22 mouse cellular contexts compared by ENCODE assay signal in the genomic region with DNA sequence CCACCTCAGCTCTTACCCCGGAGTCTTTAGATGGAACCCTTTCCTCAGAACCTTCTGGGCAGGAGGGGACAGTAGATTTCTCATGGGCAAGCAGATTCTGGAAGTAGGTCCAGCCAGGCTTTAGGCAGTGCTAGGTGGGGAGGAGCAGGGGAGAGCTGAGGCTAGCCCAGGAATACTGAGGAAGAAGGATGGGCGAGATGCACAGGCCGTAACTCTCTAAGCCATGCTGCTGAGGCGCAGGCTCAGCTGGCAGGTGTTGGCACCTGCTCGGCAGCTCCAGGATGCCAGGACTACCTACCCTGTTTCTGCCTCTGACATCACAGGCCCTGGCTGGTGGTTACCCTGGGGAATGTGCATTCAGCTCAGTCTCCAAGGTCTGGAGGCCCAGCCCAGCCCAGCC. TPM values are rescaled to one million over a fixed set of nuclear protein-coding genes. Genes with fewer than 3 reads are reported as not detected.
DNase-seq lines count a peak whose midpoint lies in the region; ATAC-seq and TF ChIP-seq lines count a peak whose summit lies in the region.
"Had no signal": no experiment of that assay in that cellular context is flagged by ENCODE, and none has a peak within 500 bp of the region (broad histone marks: within the 10 kb centered on the region; RNA-seq: fewer than 3 reads in every experiment).

No protein-coding gene starts in this region.

- DNase-seq in heart, adult 2 months, result peak in 1 of 2 experiments; percentile 10
- DNase-seq in heart, adult 18-20 months, result no peak
- no peak for DNase-seq in kidney, adult 8-10 months
- DNase-seq in testis, postnatal 14 days (ENCODE audit: low spot score), result no peak
- DNase-seq in cerebellum, adult 11-12 months, result no peak
- DNase-seq: adrenal gland, postnatal 10 days; B cell, adult 2 months; cerebellum, adult 18-20 months; gastrocnemius, postnatal 25 days; layer of hippocampus, postnatal 36 days; left cerebral cortex, postnatal 4 days; liver, embryonic 13.5 days; right cerebral cortex, adult 18-20 months; thymus, adult 18-20 months had no signal

- no peak for TF ChIP-seq EP300 in heart, adult 2 months (IDR thresholded peaks at IDR 0.05; ENCODE audit: insufficient read depth, low read depth, low read length)

- no peak overlapping the region for H3K9ac ChIP-seq in heart, adult 2 months (ENCODE audit: low read depth, low read length)
- H3K9ac ChIP-seq in kidney, embryonic 15.5 days, result no peak overlapping the region
- H3K9ac ChIP-seq: embryonic facial prominence, embryonic 12.5 days; liver, embryonic 13.5 days had no signal

- H3K4me2 ChIP-seq in kidney, embryonic 15.5 days, result no peak overlapping the region
- H3K4me2 ChIP-seq: embryonic facial prominence, embryonic 12.5 days; liver, embryonic 13.5 days had no signal

- H3K4me3 ChIP-seq in heart, adult 2 months, result no peak overlapping the region
- H3K4me3 ChIP-seq in kidney, embryonic 15.5 days (replicated peaks), result no peak overlapping the region
- H3K4me3 ChIP-seq in testis, adult 2 months (ENCODE audit: control insufficient read depth, low read depth, low read length), result no peak overlapping the region
- H3K4me3 ChIP-seq: embryonic facial prominence, embryonic 12.5 days; liver, embryonic 13.5 days; midbrain, embryonic 10.5 days had no signal

- TF ChIP-seq POLR2A in heart, adult 2 months (IDR thresholded peaks at IDR 0.05; ENCODE audit: insufficient read depth, low read depth, low read length), result no peak
- no peak for TF ChIP-seq POLR2A in testis, adult 2 months (IDR thresholded peaks at IDR 0.05; ENCODE audit: control insufficient read depth, low read depth, low read length)

- no peak for TF ChIP-seq CTCF in heart, adult 2 months (IDR thresholded peaks at IDR 0.05)
- no peak for TF ChIP-seq CTCF in testis, adult 2 months (IDR thresholded peaks at IDR 0.05; ENCODE audit: control insufficient read depth, insufficient read depth, insufficient replicate concordance, low read depth, low read length)

- H3K79me2 ChIP-seq in heart, adult 2 months (replicated peaks; ENCODE audit: control insufficient read depth, insufficient read depth, low read length), result no peaks in the 10 kb centered on the region

- H3K27ac ChIP-seq in heart, adult 2 months, result peak overlapping the region; percentile 85; the same call in 1 of the 2 replicates
- peak overlapping the region; percentile 92; the same call in 1 of the 2 replicates for H3K27ac ChIP-seq in kidney, embryonic 15.5 days
- 0 out of 2 replicates have a peak overlapping the region, but pooled peaks have one; percentile 10 for H3K27ac ChIP-seq in testis, adult 2 months (ENCODE audit: control insufficient read depth, insufficient read depth, low read depth, low read length)
- H3K27ac ChIP-seq: embryonic facial prominence, embryonic 12.5 days; liver, embryonic 13.5 days had no signal

- intact Hi-C loops in heart, adult 2 months (cut with DNase I), result no loop called here

- H3K27me3 ChIP-seq in heart, adult 2 months (ENCODE audit: control insufficient read depth, insufficient read depth, low read length), result no peaks in the 10 kb centered on the region
- H3K27me3 ChIP-seq in kidney, embryonic 15.5 days, result no peaks in the 10 kb centered on the region
- H3K27me3 ChIP-seq in testis, adult 2 months (ENCODE audit: control insufficient read depth, insufficient read depth, low read length), result no peaks in the 10 kb centered on the region
- H3K27me3 ChIP-seq: embryonic facial prominence, embryonic 12.5 days; liver, embryonic 13.5 days had no signal

- H3K36me3 ChIP-seq in heart, adult 2 months (ENCODE audit: control insufficient read depth, insufficient read depth, low read length), result no peaks in the 10 kb centered on the region
- no peaks in the 10 kb centered on the region for H3K36me3 ChIP-seq in kidney, embryonic 15.5 days
- H3K36me3 ChIP-seq in testis, adult 2 months (ENCODE audit: control insufficient read depth, insufficient read depth, low read length), result no peaks in the 10 kb centered on the region
- H3K36me3 ChIP-seq: embryonic facial prominence, embryonic 12.5 days; liver, embryonic 13.5 days; midbrain, embryonic 10.5 days had no signal

- H3K4me1 ChIP-seq in heart, adult 2 months (ENCODE audit: control insufficient read depth, insufficient read depth, low read length), result peaks cover 45% of the 10 kb centered on the region
- peaks cover 89% of the 10 kb centered on the region for H3K4me1 ChIP-seq in kidney, embryonic 15.5 days
- H3K4me1 ChIP-seq in testis, adult 2 months (ENCODE audit: control insufficient read depth, insufficient read depth, low read length), result peaks cover 4% of the 10 kb centered on the region

- no peaks in the 10 kb centered on the region for H3K9me3 ChIP-seq in kidney, embryonic 15.5 days (replicated peaks)
- H3K9me3 ChIP-seq: embryonic facial prominence, embryonic 12.5 days; liver, embryonic 13.5 days; midbrain, embryonic 10.5 days had no signal

- no peak for ATAC-seq in kidney, embryonic 15.5 days (replicated peaks; ENCODE audit: low FRiP score)

- WGBS in heart, adult 2 months, result 85% methylated on average over 5 of the region's 5 CpGs
- WGBS in kidney, embryonic 15.5 days, result 82% methylated on average over 5 of the region's 5 CpGs

RNA-seq across cellular contexts. Expression of gene Sema4c, which starts 12.2 kb away (rescaled TPM):
- total RNA-seq in heart, adult 2 months (2021), result 10 to 100 TPM; 10.6 to 11.1 TPM
- polyA plus RNA-seq in heart, adult 2 months (2012; rRNA removed), result 12.7 and 15.2 TPM in 2 replicates
- 10 to 100 TPM in 1 of 2 experiments, 1 to 10 TPM in 1; 9.2 to 10.4 TPM for total RNA-seq in heart, adult 18-20 months (2021)
- 19.3 and 23.3 TPM in 2 replicates for polyA plus RNA-seq in kidney, embryonic 15.5 days (2015; fragmentation: Nextera tagmentation; extraction: Ambion mirVana)
- polyA plus RNA-seq in testis, adult 2 months (2012; rRNA removed), result 14.6 and 15.8 TPM in 2 replicates

RNA-seq across cellular contexts. Expression of gene Ankrd39, which starts 23.1 kb away (rescaled TPM):
- total RNA-seq in heart, adult 2 months (2021), result 1 to 10 TPM; 6.2 to 6.3 TPM
- 11.1 TPM in 2 replicates for polyA plus RNA-seq in heart, adult 2 months (2012; rRNA removed)
- total RNA-seq in heart, adult 18-20 months (2021), result 1 to 10 TPM; 5.8 to 6.2 TPM
- 26.2 and 26.3 TPM in 2 replicates for polyA plus RNA-seq in kidney, embryonic 15.5 days (2015; fragmentation: Nextera tagmentation; extraction: Ambion mirVana)
- polyA plus RNA-seq in testis, adult 2 months (2012; rRNA removed), result 13.7 and 17.0 TPM in 2 replicates

RNA-seq across cellular contexts. Expression of gene Gm42417, which starts 31.1 kb away (rescaled TPM):
- total RNA-seq in heart, adult 2 months (2021), result 100 to 1,000 TPM; 148 to 172 TPM
- polyA plus RNA-seq in heart, adult 2 months (2012; rRNA removed), result 0.09 TPM in 1 of 2 replicates, not detected in the other
- total RNA-seq in heart, adult 18-20 months (2021), result 100 to 1,000 TPM; 174 to 267 TPM
- polyA plus RNA-seq in kidney, embryonic 15.5 days (2015; fragmentation: Nextera tagmentation; extraction: Ambion mirVana), result 0.32 and 0.75 TPM in 2 replicates
- polyA plus RNA-seq in testis, adult 2 months (2012; rRNA removed), result 0.05 and 0.08 TPM in 2 replicates
- total RNA-seq: common myeloid progenitor, adult 5-6 weeks; layer of hippocampus, adult 18-20 months; layer of hippocampus, postnatal 36 days; left cerebral cortex, postnatal 4 days had no signal
- polyA plus RNA-seq: heart, embryonic 14.5 days; kidney, postnatal 0 days; liver, embryonic 13.5 days had no signal

RNA-seq across cellular contexts. Expression of gene Ankrd23, which starts 33.6 kb away (rescaled TPM):
- 100 to 1,000 TPM; 310 to 338 TPM for total RNA-seq in heart, adult 2 months (2021)
- polyA plus RNA-seq in heart, adult 2 months (2012; rRNA removed), result 397 and 412 TPM in 2 replicates
- total RNA-seq in heart, adult 18-20 months (2021), result 100 to 1,000 TPM; 315 to 408 TPM
- polyA plus RNA-seq in kidney, embryonic 15.5 days (2015; fragmentation: Nextera tagmentation; extraction: Ambion mirVana), result 21.8 and 22.1 TPM in 2 replicates
- 11.0 and 11.5 TPM in 2 replicates for polyA plus RNA-seq in testis, adult 2 months (2012; rRNA removed)

RNA-seq across cellular contexts. Expression of gene Cnnm3, which starts 58.7 kb away (rescaled TPM):
- 10 to 100 TPM; 11.1 to 15.1 TPM for total RNA-seq in heart, adult 2 months (2021)
- 14.1 and 15.6 TPM in 2 replicates for polyA plus RNA-seq in heart, adult 2 months (2012; rRNA removed)
- 10 to 100 TPM; 13.1 to 16.6 TPM for total RNA-seq in heart, adult 18-20 months (2021)
- polyA plus RNA-seq in kidney, embryonic 15.5 days (2015; fragmentation: Nextera tagmentation; extraction: Ambion mirVana), result 3.7 and 4.0 TPM in 2 replicates
- polyA plus RNA-seq in testis, adult 2 months (2012; rRNA removed), result 5.6 and 5.9 TPM in 2 replicates

Comparison
In these comparisons a context has a peak if more than half of its experiments do, and no peak if none do; other contexts are left out.
1. H3K27ac ChIP-seq: peak in every context shown above with its lines; median percentile 92 in kidney, embryonic 15.5 days; 85 in heart, adult 2 months; 10 in testis, adult 2 months.